Mouse (Mus musculus) frontal cortex, postnatal 10 days (tissue): ENCODE data around the gene Syt2.

ENCODE experiments used
- DNase-seq, 2 experiments: peaks; one replicate each; pipeline ENCODE4 v3.0.0; 2022; ENCODE audit warnings: low spot score in 2 of 2, mixed read lengths in 1 of 2

Gene Syt2

GRCm38 (mm10) chr1:134650816-134651215 lies 4.3 kb downstream of the Syt2 start:
- DNase-seq: no peak

GRCm38 (mm10) chr1:134651268-134651850 lies 4.9 kb downstream of the Syt2 start:
- peak in 1 of 2 experiments; percentile 29 for DNase-seq

GRCm38 (mm10) chr1:134651851-134652398 lies 5.4 kb downstream of the Syt2 start:
- DNase-seq: no peak

- DNase-seq: no peak
Observed at GRCm38 (mm10) chr1:134653603-134654257, 7.3 kb downstream of the Syt2 start.

- DNase-seq: no peak
Observed at GRCm38 (mm10) chr1:134658841-134659240, 12.4 kb downstream of the Syt2 start.

- DNase-seq: no peak
Observed at GRCm38 (mm10) chr1:134660163-134660562, 13.7 kb downstream of the Syt2 start.

- no peak for DNase-seq
Observed at GRCm38 (mm10) chr1:134671234-134672070, 25.0 kb downstream of the Syt2 start.

- no peak for DNase-seq
Observed at GRCm38 (mm10) chr1:134674312-134674711, 27.8 kb downstream of the Syt2 start.

GRCm38 (mm10) chr1:134679445-134679844 lies 33.0 kb downstream of the Syt2 start:
- DNase-seq: no peak

GRCm38 (mm10) chr1:134680617-134681016 lies 34.1 kb downstream of the Syt2 start:
- no peak for DNase-seq

GRCm38 (mm10) chr1:134682460-134682859 lies 36.0 kb downstream of the Syt2 start:
- no peak for DNase-seq

GRCm38 (mm10) chr1:134686834-134687421 lies 40.5 kb downstream of the Syt2 start:
- DNase-seq: no peak

GRCm38 (mm10) chr1:134696302-134696701 lies 49.8 kb downstream of the Syt2 start:
- no peak for DNase-seq

- no peak for DNase-seq
Observed at GRCm38 (mm10) chr1:134697073-134697472, 50.6 kb downstream of the Syt2 start.

- DNase-seq: no peak
Observed at GRCm38 (mm10) chr1:134697522-134698250, 51.2 kb downstream of the Syt2 start.

GRCm38 (mm10) chr1:134698486-134698885 lies 52.0 kb downstream of the Syt2 start:
- DNase-seq: no peak

- DNase-seq: no peak
Observed at GRCm38 (mm10) chr1:134699390-134699789, 52.9 kb downstream of the Syt2 start.

- DNase-seq: no peak
Observed at GRCm38 (mm10) chr1:134700151-134700550, 53.7 kb downstream of the Syt2 start.

GRCm38 (mm10) chr1:134700634-134701033 lies 54.2 kb downstream of the Syt2 start:
- no peak for DNase-seq

- DNase-seq: no peak
Observed at GRCm38 (mm10) chr1:134701191-134701590, 54.7 kb downstream of the Syt2 start.

GRCm38 (mm10) chr1:134703232-134703631 lies 56.8 kb downstream of the Syt2 start:
- no peak for DNase-seq
